Mouse (Mus musculus) forebrain, embryonic 16.5 days (tissue): ENCODE measurements around the gene Fcna. TPM values are rescaled to one million over a fixed set of nuclear protein-coding genes. Genes with fewer than 3 reads are reported as not detected.
A peak's percentile ranks its signal among the peaks of the same experiment; 100 is the strongest.

Experiments used
- ATAC-seq: fragments of 200-750 bp; cut with Nextera tagmentation; 2 replicates; pipeline ENCODE4 v1.8.0; 2017; ENCODE audit warnings: mild to moderate bottlenecking, moderate library complexity
- H3K27ac ChIP-seq: fragments of 300-500 bp; sonication (generic); 2 replicates; pipeline ENCODE4 v1.5.1; 2014; ENCODE audit warnings: low read length, control low read depth
- H3K27me3 ChIP-seq: fragments of 300-500 bp; sonication (generic); replicated peaks from 2 replicates; pipeline ENCODE4 v1.6.1; 2014; ENCODE audit warnings: low read length; ENCODE audit not compliant: control insufficient read depth, insufficient read depth
- H3K36me3 ChIP-seq: fragments of 300-500 bp; sonication (generic); 2 replicates; pipeline ENCODE4 v1.6.1; 2014; ENCODE audit not compliant: control insufficient read depth, insufficient read depth
- H3K4me1 ChIP-seq: fragments of 300-500 bp; sonication (generic); replicated peaks from 2 replicates; pipeline ENCODE4 v1.6.1; 2014; ENCODE audit warnings: low read length; ENCODE audit not compliant: control insufficient read depth, insufficient read depth
- H3K4me2 ChIP-seq: fragments of 300-500 bp; sonication (generic); 2 replicates; pipeline ENCODE4 v1.6.1; 2014; ENCODE audit warnings: mild to moderate bottlenecking, low read length, control low read depth
- H3K4me3 ChIP-seq: fragments of 300-500 bp; sonication (generic); replicated peaks from 2 replicates; pipeline ENCODE4 v1.5.1; 2014; ENCODE audit warnings: mild to moderate bottlenecking, low read length, control low read depth
- H3K9ac ChIP-seq: fragments of 300-500 bp; sonication (generic); replicated peaks from 2 replicates; pipeline ENCODE4 v1.6.1; 2014; ENCODE audit warnings: low read depth, low read length, control low read depth
- H3K9me3 ChIP-seq: fragments of 300-500 bp; sonication (generic); 2 replicates; pipeline ENCODE4 v1.6.1; 2016; ENCODE audit warnings: low read length; ENCODE audit not compliant: control insufficient read depth
- WGBS: fragments of 180-500 bp; shearing (Covaris S2); extraction: QIAGEN DNeasy Blood & Tissue Kit; methylation state at CpG from one replicate; pipeline ENCODE4 v1.1.7; 2014; 5-methylcytosine and 5-hydroxymethylcytosine counted together
- polyA plus RNA-seq: library from polyadenylated mRNA; unstranded; fragments of >200 nt; fragmentation: Nextera tagmentation; extraction: Ambion mirVana; gene quantifications from 2 replicates; pipeline ENCODE4 v1.2.1, GENCODE M21; 2015

Gene Fcna
- polyA plus RNA-seq, 1 experiment from 2014 or later: 2.3 TPM

GRCm38 (mm10) chr2:25654502-25654901 is 26.7 kb upstream of the Fcna start:
- Histone ChIP-seq H3K4me3 (no peak overlapping the region), H3K4me1 (no peaks in the 10 kb centered on the region), H3K36me3 (no peaks in the 10 kb centered on the region), H3K9ac (no peak overlapping the region), H3K27me3 (no peaks in the 10 kb centered on the region), H3K4me2 (no peak overlapping the region), H3K27ac (no peak overlapping the region), H3K9me3 (no peaks in the 10 kb centered on the region)
- ATAC-seq: no peak
- WGBS: 65% methylated on average over 1 of the region's 1 CpGs

- no peaks in the 10 kb centered on the region for H3K27me3 ChIP-seq
- WGBS: 66% methylated on average over 2 of the region's 2 CpGs
- no peak for ATAC-seq
Measured at GRCm38 (mm10) chr2:25652902-25653301, 25.1 kb upstream of the Fcna start, which contains the start of gene Lcn8. TSS of gene Lcn8 (plus strand) at chr2:25653120.

GRCm38 (mm10) chr2:25639890-25640289 is 12.1 kb upstream of the Fcna start:
- Histone ChIP-seq H3K4me3 (no peak overlapping the region), H3K9ac (no peak overlapping the region), H3K27me3 (no peaks in the 10 kb centered on the region), H3K27ac (no peak overlapping the region), H3K36me3 (no peaks in the 10 kb centered on the region), H3K4me2 (no peak overlapping the region), H3K9me3 (no peaks in the 10 kb centered on the region), H3K4me1 (no peaks in the 10 kb centered on the region)
- ATAC-seq: no peak
- WGBS: 11% methylated on average over 6 of the region's 6 CpGs

More at GRCm38 (mm10) chr2:25652902-25653301, 25.1 kb upstream of the Fcna start, which contains the start of gene Lcn8:
- no peak within 1 kb of the TSS for H3K27ac ChIP-seq
- H3K4me2 ChIP-seq: no peak within 1 kb of the TSS
- no peaks in the 10 kb centered on the region for H3K4me1 ChIP-seq
- no peaks in the 10 kb centered on the region for H3K9me3 ChIP-seq
- no peak within 1 kb of the TSS for H3K9ac ChIP-seq
- H3K4me3 ChIP-seq: no peak within 1 kb of the TSS
- no peaks in the 10 kb centered on the region for H3K36me3 ChIP-seq

- no peak overlapping the region for H3K4me2 ChIP-seq
- no peaks in the 10 kb centered on the region for H3K27me3 ChIP-seq
- H3K4me1 ChIP-seq: no peaks in the 10 kb centered on the region
- 44% methylated on average over 1 of the region's 1 CpGs for WGBS
- no peaks in the 10 kb centered on the region for H3K9me3 ChIP-seq
- no peak overlapping the region for H3K9ac ChIP-seq
- H3K4me3 ChIP-seq: no peak overlapping the region
- H3K36me3 ChIP-seq: no peaks in the 10 kb centered on the region
- ATAC-seq: no peak
- no peak overlapping the region for H3K27ac ChIP-seq
Measured at GRCm38 (mm10) chr2:25634046-25634445, 6.2 kb upstream of the Fcna start.

- Histone ChIP-seq H3K4me3 (no peak overlapping the region), H3K9ac (no peak overlapping the region), H3K36me3 (no peaks in the 10 kb centered on the region), H3K27ac (no peak overlapping the region), H3K27me3 (no peaks in the 10 kb centered on the region), H3K9me3 (no peaks in the 10 kb centered on the region), H3K4me2 (no peak overlapping the region), H3K4me1 (no peaks in the 10 kb centered on the region)
- 84% methylated on average over 3 of the region's 3 CpGs for WGBS
- ATAC-seq: no peak
Measured at GRCm38 (mm10) chr2:25633616-25634015, 5.8 kb upstream of the Fcna start.

- 60% methylated on average over 4 of the region's 4 CpGs for WGBS
- ATAC-seq: no peak
Measured at GRCm38 (mm10) chr2:25628738-25629137, 908 bp upstream of the Fcna start.

GRCm38 (mm10) chr2:25625986-25626385 is 1.8 kb downstream of the Fcna start:
- Histone ChIP-seq H3K4me1 (peaks cover 8% of the 10 kb centered on the region), H3K27ac (no peak overlapping the region), H3K9me3 (no peaks in the 10 kb centered on the region), H3K36me3 (no peaks in the 10 kb centered on the region), H3K9ac (no peak overlapping the region), H3K27me3 (no peaks in the 10 kb centered on the region), H3K4me3 (no peak overlapping the region), H3K4me2 (no peak overlapping the region)
- ATAC-seq: no peak
- WGBS: 82% methylated on average over 5 of the region's 5 CpGs

More at GRCm38 (mm10) chr2:25628738-25629137, 908 bp upstream of the Fcna start:
- Histone ChIP-seq H3K27ac (no peak overlapping the region), H3K4me1 (no peaks in the 10 kb centered on the region), H3K27me3 (no peaks in the 10 kb centered on the region), H3K9me3 (no peaks in the 10 kb centered on the region), H3K4me2 (no peak overlapping the region), H3K9ac (no peak overlapping the region), H3K36me3 (no peaks in the 10 kb centered on the region), H3K4me3 (no peak overlapping the region)

GRCm38 (mm10) chr2:25621229-25622200 is 6.3 kb downstream of the Fcna start, which contains the start of gene Tmem141:
TSS of gene Tmem141 (minus strand) at chr2:25622005.
- 4% methylated on average over 34 of the region's 34 CpGs for WGBS
- Histone ChIP-seq H3K27me3 (peaks cover 7% of the 10 kb centered on the region), H3K4me3 (peak within 1 kb of the TSS; percentile 54), H3K36me3 (no peaks in the 10 kb centered on the region), H3K9ac (peak within 1 kb of the TSS; percentile 64), H3K9me3 (no peaks in the 10 kb centered on the region), H3K4me2 (peak within 1 kb of the TSS; percentile 78), H3K27ac (peak within 1 kb of the TSS; percentile 37; the same call in 1 of the 2 replicates), H3K4me1 (peaks cover 11% of the 10 kb centered on the region)
- peak; percentile 89 for ATAC-seq

- H3K4me2 ChIP-seq: peak overlapping the region; percentile 78; the same call in 1 of the 2 replicates
- no peak overlapping the region for H3K9ac ChIP-seq
- ATAC-seq: no peak
- no peaks in the 10 kb centered on the region for H3K9me3 ChIP-seq
- WGBS: 85% methylated on average over 4 of the region's 4 CpGs
- H3K27me3 ChIP-seq: peaks cover 13% of the 10 kb centered on the region
- no peaks in the 10 kb centered on the region for H3K36me3 ChIP-seq
- peaks cover 11% of the 10 kb centered on the region for H3K4me1 ChIP-seq
- no peak overlapping the region for H3K27ac ChIP-seq
- H3K4me3 ChIP-seq: no peak overlapping the region
Measured at GRCm38 (mm10) chr2:25620852-25621228, 7.0 kb downstream of the Fcna start.
